Mouse (Mus musculus): ENCODE data around the gene Slc16a10. TPM values are rescaled to one million over a fixed set of nuclear protein-coding genes. Genes with fewer than 3 reads are reported as not detected.
"Not testable (repeated sequence)": the region's sequence is repeated elsewhere in the genome, so short reads cannot be mapped to it uniquely, and the experiment has no call there.

Slc16a10 gene
- total RNA-seq, 2 experiments from 2014 or later = 18.8 to 21.7 TPM

DNA sequence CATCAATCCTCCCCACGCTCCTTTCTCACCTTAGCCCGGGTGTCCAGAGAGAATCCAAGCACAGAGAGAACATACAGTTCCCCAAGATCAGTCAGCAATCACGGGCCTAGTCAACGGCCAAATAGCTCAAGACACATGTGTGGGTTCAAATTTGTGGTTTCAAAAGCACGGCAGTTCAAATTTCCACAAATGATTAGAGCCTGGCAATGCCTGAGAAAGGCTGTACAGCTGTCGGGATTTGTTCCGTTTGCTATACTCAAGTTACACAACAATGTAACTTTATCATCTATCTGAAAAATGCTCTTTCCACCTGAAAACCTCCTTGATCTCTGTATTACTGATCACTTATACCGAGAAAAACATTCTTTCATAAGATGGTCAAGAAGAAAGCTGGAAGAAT, 116.5 kb downstream of the Slc16a10 start:
- DNase-seq = no peak

DNA sequence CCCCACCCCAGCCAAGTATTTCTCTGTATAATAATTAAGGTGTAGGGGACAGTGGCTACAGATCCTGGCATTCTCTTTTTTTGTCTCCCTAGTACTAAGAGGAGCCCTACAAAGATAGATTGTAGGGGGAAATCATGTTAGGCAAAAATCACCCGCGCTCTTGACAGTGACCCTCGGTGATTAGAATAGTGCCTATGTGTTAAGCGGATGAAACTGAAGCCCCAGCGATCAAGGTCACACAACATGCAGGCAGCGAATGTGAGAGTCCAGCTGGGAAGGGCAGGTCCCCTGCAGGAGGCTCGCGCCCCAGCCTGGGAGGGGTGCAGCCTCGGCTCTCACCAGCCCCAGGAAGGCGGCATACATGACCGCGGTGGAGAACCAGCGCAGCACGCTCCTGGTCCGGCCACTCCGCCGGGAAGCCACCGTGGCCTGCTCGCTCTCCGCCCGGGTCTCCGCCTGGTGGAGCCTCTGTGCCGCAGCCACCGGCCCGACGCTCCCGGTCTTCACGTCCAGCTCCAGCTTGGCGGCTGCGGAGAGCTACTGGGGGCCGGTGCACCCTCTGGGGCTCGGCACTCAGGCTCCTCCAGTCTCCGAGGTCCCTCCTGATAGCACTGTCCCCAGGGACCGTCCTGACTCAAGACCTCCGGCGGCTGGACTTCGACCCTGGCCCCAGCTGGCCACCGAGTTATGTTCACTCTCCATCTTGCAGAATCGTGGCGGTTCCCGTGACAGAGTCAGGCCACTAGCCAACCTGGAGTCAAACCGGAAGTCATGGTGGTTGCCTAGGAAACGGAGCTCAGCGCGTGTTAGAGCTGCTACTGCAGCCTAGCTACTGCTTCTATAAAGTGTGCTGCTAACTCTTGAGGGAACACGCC, 117.3 kb downstream of the Slc16a10 start, which contains the start of gene Mfsd4b1:
TSS of gene Mfsd4b1 (minus strand) at position 715 of the 875 bp plus-strand sequence.
- peak; percentile 89 to 91 for DNase-seq

GRCm38 (mm10) chr10:40020401-40020800, 121.7 kb downstream of the Slc16a10 start:
- no peak for DNase-seq

- peak; percentile 28 to 57 for DNase-seq
Observed at GRCm38 (mm10) chr10:40019492-40019891, 122.6 kb downstream of the Slc16a10 start.

DNA sequence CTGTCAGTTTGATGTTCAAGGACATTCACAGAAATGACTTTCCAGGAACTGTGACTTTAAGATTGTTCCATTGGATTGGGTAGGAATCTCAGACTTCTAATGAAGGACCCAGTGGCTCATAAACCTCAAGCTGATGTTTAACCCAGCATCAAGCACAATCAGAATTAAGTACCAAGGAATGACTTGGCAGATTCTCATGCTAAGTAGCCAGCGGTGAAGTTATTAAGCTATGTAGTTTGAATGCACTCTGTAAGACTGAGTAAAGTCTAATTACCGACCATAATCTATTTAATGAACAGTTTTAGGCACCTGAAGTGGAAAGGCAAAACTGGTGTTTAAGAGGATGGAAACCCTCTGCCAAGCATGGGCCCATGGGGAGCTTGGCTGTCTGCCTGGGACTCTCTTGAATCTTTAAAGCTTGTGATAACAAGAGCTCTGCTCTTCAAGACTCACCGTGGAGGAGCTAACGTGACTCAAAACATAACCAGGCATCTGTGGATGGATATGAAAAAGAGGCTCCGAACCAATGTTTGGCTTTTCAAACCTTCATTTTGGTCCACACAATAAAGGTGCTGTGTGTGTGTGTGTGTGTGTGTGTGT, 123.7 kb downstream of the Slc16a10 start:
- DNase-seq = peak; percentile 53

DNA sequence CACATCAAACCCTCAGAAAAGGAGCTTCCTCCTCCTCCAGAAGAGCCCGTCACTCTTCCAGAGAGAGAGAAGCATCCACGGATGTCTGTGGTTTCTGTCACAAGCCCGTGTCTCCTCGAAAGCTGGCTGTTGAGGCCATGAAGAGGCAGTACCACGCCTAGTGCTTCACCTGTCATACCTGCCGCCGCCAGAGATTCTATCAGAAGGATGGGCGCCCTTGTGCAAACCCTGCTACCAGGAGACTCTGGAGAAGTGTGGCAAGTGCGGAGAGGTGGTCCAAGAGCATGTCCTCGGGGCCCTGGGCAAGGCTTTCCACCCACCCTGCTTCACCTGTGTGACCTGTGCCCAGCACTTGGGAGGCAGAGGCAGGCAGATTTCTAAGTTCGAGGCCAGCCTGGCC, 132.5 kb downstream of the Slc16a10 start:
- DNase-seq = no peak

GRCm38 (mm10) chr10:40008847-40009246, 133.2 kb downstream of the Slc16a10 start:
- not testable (repeated sequence) for DNase-seq

DNA sequence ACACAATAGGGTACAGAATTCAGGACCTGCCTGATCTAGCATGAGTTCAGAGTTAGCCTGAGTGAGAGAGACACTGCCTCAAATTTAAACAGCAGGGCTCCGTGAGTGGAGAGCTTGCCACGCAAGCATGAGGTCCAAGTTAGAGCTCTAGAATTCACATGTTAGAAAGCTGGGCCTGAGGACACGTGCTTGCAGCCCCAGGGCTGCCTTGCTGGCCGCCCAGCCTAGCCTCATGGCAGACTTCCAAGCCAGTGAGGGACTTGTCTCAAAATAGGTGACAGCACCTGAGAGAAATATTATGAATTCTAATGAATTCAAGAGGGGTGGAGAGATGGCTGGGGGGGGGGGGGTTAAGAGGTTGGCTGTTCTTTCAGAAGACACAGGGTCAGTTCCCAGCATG, 134.1 kb downstream of the Slc16a10 start:
- no peak for DNase-seq

DNA sequence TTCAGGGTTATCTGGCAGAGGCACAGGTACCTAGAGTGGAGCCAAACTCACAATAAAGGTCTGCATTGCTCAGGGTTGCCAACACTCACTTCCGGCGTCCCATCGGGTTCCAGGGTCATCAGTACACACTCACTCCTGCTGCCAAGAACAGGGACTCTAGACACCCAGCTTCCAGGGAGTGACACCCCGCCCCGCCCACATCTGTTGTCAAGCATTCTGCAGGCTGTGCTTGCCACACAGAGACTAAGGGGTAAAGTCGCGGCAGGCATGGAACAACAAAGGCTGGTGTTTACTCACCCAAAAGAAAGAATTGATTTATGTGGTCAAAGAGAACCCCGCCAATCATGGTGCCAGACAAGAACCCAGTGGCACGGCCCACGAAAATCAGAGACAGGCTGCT, 135.1 kb downstream of the Slc16a10 start:
- peak in 1 of 2 experiments; percentile 13 for DNase-seq

DNA sequence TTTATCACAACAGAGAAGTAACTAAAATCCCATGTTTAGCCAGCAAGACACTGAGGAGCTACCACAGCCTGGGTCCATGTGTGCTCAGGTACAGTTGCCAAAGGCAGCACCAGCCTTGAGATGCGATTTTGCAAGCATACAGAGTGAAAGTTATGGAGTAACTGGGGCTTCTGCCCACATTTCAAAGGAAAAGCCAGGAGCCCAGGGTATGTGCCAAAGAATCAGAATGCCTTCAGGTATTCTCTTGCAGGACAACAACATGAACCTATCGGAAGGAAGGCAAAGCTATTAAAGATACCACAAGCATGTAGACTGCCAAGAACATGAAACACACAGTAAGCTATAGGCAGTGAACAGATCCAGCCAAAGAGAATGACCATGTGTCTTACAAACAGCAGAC, 141.3 kb downstream of the Slc16a10 start:
- no peak for DNase-seq

DNA sequence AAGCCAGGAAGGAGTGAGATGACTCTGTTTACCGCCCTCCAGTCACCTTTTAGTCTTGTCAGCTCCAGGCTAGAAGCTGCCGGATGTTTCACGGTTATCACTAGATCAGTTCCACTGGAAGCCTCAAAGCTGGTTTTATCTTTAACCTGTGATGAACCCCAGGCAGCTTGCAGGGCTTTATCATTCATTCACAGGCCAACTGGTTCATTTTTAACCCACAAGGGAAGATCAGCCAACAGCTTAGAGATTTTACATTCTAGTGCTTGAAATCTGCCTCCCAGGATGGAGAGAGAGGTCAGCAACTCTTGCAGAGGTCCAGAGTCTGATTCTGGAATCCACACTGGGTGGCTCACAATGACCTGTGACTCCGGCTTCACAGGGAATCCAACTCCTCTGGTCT, 150.9 kb downstream of the Slc16a10 start:
- DNase-seq = no peak

GRCm38 (mm10) chr10:39986466-39986865, 155.6 kb downstream of the Slc16a10 start, which contains the start of gene Mfsd4b5:
TSS of gene Mfsd4b5 (minus strand) at chr10:39986646.
- DNase-seq = no peak

Other genes with a start within 250 kb of the Slc16a10 start
- gene Mfsd4b4, start 243.0 kb downstream of the Slc16a10 start, total RNA-seq (2021) = 1 to 10 TPM; 3.1 to 3.4 TPM
- gene Mfsd4b2, start 215.3 kb downstream of the Slc16a10 start, total RNA-seq (2021) = under 1 TPM; 0.12 to 0.21 TPM
- gene Mfsd4b3, start 182.1 kb downstream of the Slc16a10 start, total RNA-seq (2021) = 1 to 10 TPM; 5.4 to 7.1 TPM
- gene Mfsd4b5, start 155.6 kb downstream of the Slc16a10 start, total RNA-seq (2021) = under 1 TPM; 0.35 to 0.62 TPM
- 1 to 10 TPM; 1.9 to 2.9 TPM for gene Mfsd4b1, start 117.0 kb downstream of the Slc16a10 start, total RNA-seq (2021)
- gene Rpf2, start 104.8 kb upstream of the Slc16a10 start, total RNA-seq (2021) = 10 to 100 TPM; 13.3 to 14.7 TPM
- 10 to 100 TPM; 19.9 to 28.8 TPM for gene Gtf3c6, start 115.8 kb upstream of the Slc16a10 start, total RNA-seq (2021)
- 100 to 1,000 TPM in 1 of 2 experiments, 10 to 100 TPM in 1; 97.9 to 132 TPM for gene Amd1, start 159.9 kb upstream of the Slc16a10 start, total RNA-seq (2021)
- gene Cdk19, start 197.3 kb upstream of the Slc16a10 start, total RNA-seq (2021) = 10 to 100 TPM in 1 of 2 experiments, 1 to 10 TPM in 1; 9.1 to 13.0 TPM